Mouse (Mus musculus): ENCODE measurements around the gene Nagpa.
"Not testable (repeated sequence)": the region's sequence is repeated elsewhere in the genome, so short reads cannot be mapped to it uniquely, and the experiment has no call there.

The Nagpa gene

DNA sequence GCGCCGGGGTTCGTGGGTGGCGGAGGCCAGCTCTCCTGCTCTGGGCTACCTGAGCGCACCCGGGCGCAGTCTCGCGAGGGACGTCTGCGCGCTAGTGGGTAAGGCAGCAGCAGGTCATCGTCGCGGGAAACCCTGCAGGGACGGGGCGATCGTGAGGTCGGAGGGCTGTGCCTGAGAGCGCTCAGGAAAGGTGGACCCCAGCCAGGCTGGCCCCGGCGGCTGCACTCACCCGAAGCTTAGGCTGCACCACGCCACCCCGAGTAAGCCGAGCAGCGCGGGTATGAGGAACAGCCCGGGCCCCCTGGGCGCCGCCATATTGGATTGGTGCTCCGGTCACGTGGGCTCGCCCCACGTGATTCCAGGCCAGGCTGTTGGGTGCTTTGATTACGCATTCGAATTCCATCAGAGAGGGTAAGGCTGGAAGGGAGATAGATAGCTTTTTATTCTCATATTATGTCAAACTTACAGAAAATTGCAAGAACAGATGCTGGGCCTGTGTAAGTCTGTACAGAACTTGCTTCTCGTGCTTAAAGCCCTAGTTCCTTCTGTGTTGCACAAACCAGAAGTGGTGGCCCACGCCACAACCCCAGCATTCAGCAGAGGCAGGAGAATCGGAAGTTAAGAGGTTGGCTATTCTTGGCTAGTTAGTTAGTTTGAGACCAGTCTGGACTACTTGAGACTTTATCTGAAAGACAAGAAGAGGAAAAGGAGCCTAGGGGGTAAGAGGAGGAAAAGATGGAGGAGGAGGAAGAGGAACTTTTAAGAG, at the start of gene Nagpa:
TSS of gene Nagpa (minus strand) at position 345 of the 766 bp plus-strand sequence.
- peak; percentile 37 to 80 for DNase-seq (ENCODE audit: low spot score in 2 of 2)

DNA sequence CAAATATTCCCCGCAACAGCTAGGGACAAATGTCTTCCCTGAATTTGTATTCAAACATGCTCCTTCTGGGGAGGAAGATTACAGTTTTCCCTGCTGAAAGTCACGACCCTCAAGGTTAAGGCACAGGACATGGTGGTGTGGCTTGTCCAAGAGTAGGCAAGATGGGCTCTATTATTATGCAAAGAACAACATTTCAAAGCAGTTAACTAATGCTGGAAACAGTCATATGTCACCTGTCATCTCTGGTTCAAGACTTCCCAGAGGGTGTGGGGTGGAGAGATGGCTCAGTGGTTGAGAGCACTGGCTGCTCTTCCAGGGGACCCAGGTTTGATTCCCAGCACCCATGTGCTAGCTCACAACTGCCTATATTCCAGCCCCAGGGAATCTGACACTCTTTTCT, 48.4 kb upstream of the Nagpa start:
- DNase-seq (ENCODE audit: low spot score in 2 of 2) = no peak

DNA sequence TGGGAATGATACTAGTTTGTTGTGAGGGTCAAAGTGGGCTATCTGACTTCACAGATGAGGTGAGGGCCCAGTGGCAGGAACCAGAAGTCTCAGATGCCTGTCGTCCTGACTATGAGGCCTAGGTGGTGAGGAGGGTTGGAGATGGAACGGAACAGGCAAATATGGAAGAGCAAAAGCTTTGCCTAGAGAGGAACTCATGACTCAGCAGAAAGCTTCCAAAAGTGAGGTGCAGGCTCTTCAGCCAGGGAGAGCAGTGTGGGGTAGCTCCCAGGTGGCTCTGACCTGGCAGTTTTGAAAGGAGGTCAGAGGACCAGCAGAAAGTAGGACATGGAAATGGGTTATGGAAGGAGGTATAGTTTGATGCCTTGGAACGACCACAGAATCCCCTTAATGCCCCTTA, 47.1 kb upstream of the Nagpa start:
- no peak for DNase-seq (ENCODE audit: low spot score in 2 of 2)

DNA sequence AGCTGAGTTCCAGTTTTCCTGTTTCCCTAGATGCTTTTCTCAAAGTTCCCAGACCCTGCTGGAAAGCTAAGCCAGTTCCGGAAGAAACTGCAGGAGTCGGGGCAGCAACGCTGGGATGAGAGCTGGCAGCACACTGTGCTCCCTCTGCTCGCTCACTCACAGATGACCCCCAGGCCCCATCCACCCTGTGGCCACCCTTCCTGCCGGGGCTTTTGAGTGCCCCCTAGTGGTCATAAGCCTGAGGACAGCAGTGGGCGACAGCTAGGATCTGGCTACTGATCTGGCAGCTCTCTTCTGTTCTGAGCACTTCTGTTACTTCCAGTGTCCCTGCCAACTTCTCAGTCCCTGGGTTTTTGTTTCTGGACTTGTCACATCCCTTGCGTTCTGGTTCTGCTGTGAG, 40.6 kb upstream of the Nagpa start:
- DNase-seq (ENCODE audit: low spot score in 2 of 2) = peak in 1 of 2 experiments; percentile 57

DNA sequence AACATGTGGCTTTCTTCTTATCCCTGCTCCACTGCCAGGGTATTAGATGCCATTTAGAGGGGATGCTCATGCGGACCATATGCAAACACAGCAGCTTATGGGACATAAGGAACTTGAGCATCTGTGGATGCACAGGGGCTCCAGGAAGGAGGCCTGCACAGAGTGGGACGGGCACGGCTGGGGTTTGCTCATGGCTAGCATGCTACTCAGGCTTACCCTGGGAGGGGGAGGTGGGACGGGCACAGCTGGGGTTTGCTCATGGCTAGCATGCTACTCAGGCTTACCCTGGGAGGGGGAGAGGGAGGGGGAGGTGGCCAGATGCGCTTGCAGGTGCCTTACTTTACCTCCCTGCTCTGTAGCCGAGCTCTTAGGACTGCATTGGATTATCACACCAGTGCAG, 39.1 kb upstream of the Nagpa start:
- no peak for DNase-seq (ENCODE audit: low spot score in 2 of 2)

DNA sequence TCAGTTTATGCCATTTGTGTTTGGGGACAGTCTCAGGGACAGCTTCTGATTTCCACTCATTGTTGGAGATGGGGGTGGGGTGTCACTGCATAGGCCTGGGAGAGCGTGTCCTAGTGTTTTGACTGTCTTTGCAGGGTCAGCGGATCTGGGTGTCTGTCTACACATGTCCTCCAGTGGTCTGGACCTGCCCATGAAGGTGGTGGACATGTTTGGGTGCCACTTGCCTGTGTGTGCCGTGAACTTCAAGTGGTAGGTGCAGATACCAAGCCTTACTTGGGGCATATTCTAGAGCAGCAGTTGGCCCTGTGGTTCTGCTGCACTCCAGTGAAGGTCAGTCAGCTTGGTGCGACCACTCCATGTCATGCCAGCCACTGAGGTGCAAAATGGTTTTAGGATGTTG, 38.5 kb upstream of the Nagpa start:
- no peak for DNase-seq (ENCODE audit: low spot score in 2 of 2)

DNA sequence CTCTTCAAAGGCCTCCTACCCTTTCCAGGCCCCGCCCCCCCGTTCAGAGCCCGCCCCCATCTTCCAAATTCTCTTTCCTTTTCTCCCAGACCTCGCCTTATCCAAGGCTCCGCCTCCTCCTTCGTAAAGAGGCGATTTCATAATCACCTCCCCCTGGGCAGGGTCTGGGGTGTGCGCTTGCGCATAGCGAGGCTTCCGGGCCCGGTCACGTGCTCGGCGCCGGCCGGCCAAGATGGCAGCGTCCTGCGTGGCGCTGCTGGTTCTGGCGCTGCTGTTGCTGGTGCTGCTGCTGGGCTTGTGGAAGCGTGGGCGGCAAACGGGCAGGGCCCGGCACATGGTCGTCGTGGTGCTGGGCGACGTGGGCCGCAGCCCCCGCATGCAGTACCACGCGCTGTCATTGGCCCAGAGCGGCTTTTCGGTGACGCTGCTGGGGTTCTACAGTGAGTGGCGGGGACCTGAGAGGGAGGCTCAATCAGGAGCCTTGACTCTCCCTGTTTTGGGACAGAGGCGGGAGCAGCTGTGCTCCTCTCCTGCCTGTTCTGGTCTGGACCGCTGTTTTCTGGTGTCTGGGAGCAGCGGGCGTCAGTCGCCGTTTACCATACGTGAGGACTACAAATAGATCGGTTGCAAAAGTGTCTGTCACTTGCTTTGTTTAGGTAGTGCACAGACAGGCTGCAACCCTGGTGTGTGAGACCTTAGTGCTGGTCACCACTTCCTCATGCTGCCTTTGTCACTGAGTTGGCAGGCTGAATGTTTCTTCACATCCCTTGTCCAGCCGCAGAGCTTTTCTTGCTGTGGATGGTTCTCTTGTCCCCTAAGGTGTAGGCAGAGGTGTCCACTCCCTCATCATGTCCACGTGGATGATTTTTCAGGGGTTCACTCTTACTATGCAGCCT, 29.9 kb upstream of the Nagpa start, which contains the start of gene Alg1:
TSS of gene Alg1 (plus strand) at position 204 of the 896 bp plus-strand sequence.
- peak; percentile 82 to 94 for DNase-seq (ENCODE audit: low spot score in 2 of 2)

DNA sequence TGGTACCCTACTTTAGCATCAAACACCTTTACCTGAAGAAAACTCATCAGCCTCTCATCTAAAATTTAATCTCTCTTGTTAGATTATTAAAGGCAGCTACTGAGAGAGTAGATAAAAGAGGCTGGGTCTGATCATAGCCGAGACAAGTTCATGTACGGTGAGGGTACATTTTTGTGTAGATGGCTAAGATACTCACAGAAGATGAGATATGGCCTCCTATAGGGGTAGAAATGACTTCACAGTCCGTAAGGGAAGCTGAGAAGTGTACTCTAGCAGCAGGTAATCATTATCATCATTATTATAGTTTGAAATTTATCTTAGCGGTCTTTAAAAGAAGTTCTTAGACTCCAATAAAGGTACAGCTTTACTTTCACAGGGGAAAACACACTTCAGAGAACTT, 29.2 kb upstream of the Nagpa start:
- DNase-seq (ENCODE audit: low spot score in 2 of 2) = no peak

DNA sequence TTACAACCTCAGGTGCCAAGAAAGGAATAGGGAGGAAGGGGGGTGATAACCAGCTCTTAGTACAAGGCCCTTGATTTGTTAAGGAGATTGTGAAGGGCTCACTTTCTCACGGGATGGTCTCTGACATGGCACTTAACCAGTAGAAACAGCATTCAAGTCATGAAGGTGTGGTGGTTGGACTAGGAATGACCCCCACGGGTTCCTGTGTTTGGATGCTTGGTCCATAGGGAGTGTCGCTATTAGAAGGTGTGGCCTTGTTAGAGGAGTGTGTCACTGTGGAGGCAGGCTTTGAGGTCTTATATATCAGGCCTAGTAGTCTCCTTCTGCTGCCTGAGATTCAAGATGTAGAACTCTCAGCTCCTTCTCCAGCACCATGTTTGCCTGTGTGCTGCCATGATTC, 24.3 kb upstream of the Nagpa start:
- not testable (repeated sequence) for DNase-seq (ENCODE audit: low spot score in 2 of 2)

DNA sequence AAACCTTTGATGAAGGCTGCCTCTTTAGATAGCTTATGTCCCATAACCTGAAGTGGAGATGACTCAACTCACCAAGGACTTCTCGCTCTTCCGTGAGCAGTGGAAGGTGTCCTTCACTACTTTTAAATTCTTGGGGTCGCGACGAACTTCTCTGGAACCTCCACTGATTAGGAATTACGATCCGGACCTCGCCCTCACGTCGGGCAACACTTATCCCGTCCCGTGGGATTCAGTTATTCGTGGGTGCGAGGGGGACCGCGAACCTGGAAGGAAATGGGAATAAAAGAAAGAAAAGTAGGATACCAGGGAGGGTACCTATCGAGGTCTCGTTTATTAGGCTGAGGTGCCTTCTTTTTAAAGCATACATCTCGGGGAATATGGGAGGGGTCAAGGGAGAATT, 23.7 kb upstream of the Nagpa start:
- not testable (repeated sequence) for DNase-seq (ENCODE audit: low spot score in 2 of 2)

DNA sequence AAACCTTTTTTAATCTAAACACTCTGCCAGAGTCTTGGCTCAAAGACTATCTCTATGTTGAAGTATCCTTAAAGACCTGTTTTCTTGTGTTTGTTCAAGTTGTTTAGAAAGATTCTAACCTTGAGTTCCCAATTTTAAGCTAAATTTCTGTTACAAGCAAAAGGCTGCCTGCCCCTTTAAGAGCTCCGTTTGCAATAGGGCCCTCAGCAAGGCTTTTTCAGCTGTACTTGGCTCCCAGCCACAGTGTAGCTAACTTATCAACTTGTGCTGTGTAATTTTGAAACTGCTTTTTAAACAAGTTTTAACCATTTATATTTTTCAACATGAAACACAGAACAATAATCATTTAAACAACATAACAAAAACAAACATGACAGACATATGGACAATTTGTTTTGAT, 22.7 kb upstream of the Nagpa start:
- DNase-seq (ENCODE audit: low spot score in 2 of 2) = not testable (repeated sequence)

DNA sequence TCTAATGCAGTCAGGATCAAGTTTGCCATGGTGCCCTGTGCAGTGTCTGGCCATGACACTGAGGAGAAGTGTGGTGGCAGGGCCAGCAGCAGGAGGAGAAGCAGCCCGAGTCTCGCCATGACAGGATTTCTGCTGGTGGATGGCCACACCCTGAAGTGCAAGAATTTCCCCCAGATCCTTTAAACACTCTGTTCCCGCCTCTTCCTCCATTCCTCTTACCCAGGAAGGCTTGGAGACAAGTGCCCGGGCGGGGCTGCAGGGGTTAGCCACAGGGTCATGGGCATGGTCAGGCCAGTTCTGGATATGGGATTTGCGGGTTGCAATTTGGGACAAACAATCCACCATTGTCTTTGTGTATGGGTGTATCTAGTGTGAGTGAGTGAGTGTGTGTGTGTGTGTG, 18.3 kb upstream of the Nagpa start, which contains the start of gene AU021092:
TSS of gene AU021092 (minus strand) at position 160 of the 400 bp plus-strand sequence.
- no peak for DNase-seq (ENCODE audit: low spot score in 2 of 2)

DNA sequence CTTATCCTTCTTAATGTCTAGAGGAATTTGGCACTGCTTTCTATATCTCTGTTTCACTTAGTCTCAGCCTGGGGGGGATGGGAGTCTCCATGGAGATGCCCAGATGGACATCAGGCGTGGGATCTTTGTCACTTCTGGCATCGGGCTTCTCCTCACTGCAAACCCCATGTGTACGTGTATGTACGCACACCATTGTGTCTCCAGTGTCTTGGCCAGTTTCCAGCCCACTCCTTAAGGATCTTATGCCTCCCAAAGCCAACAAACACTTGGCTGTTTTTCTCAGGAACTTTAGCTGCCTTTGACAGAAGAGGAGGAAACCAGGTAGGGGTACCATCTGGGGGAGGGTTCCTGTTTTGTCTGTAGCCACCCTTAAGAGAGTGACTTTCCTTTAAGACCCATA, 17.6 kb upstream of the Nagpa start:
- no peak for DNase-seq (ENCODE audit: low spot score in 2 of 2)

DNA sequence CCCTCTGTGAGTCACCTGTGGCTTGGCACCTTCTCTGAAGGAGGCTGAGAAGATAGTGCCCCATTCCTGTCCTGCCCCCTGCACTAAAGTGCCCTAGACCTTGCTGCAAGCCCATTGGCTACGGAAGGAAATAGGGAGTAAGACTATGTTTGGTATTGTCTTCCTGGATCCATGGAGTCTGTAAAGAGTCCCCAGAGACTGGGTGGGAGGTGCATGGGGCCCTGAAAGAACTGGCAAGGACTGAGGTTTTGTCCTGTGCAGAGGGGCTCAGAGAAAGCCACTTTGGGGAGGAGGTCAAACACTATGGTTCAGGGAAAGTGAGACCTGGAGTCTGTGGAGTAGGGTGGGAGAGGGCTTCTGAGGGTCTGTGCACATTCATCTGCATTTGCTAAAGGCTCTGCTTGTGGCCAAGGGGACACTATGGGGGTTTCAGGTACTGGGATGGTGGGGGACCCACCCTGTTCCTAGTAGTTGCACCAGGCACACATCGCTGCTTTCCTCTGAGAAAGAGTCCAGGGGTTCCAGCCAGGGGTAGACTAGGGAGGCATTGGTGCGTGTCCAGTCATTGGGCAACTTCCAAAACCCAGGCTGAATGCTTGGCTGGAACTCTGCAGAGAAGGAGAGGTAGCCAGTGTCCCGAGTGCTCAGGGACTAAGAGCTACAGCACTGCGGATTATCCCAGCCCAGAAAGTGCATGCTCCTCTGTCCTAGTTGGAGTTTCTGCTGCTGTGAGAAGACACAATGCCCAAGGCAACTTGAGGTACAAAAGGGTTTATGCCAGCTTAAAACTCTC, 13.7 kb upstream of the Nagpa start:
- DNase-seq (ENCODE audit: low spot score in 2 of 2) = no peak

DNA sequence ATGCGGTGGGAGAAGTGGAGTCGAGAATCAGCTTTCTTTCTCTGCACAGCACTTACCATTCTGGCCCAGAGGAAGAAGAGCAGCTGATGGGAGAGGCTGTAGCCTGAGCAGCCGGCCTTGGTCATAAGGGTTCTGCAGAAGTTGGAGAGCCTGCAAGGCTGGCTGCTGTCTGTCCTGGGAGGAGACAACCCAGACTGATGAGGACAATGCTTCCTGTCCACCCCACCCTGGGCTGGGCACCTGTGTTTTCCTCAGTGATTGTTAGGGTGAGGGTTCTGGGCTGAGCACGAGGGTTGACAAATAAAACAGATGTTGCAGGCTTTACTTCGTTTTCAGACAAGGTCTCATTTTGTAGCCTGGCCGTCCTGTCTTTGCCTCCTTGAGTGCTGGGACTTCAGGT, 12.9 kb upstream of the Nagpa start:
- DNase-seq (ENCODE audit: low spot score in 2 of 2) = no peak

DNA sequence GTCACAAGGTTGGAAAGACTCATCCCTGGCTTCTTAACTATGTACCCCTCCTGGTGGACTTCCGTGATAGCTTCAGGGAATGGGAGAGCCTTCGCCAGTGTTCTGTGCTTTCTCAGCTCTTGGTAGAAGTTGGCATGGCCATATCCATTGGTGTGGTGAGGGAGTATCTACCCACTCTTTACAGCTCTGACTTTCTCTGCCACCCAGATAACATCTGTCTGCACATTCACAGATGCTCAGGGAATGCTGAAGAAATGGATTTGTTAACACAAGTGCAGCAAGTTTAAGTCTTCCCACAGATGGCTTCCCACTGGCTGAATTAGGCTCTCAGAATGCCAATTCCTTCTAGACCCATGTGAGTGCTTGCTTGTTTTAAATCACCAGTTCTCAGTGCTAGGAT, 10.3 kb upstream of the Nagpa start:
- peak in 1 of 2 experiments; percentile 24 for DNase-seq (ENCODE audit: low spot score in 2 of 2)

DNA sequence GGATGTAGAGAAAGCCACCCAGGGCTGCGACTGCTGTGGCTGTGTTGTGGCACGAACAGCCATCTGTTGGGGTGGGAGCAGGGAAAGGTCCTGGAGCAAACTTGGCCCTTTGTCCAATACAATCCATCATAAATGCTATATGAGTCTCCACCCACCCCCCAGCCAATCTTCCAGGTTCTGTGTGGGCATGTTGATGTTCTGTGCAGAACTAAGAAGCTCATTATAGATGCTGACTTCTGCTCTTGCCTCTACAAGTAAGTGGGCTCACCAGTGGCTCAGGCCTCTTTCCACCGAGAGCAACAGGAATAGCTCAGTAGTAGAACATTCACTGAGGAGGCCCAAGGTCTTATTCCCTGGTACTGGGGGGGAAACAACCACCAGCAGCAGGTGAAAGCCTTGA, 8.3 kb upstream of the Nagpa start:
- DNase-seq (ENCODE audit: low spot score in 2 of 2) = peak in 1 of 2 experiments; percentile 35

DNA sequence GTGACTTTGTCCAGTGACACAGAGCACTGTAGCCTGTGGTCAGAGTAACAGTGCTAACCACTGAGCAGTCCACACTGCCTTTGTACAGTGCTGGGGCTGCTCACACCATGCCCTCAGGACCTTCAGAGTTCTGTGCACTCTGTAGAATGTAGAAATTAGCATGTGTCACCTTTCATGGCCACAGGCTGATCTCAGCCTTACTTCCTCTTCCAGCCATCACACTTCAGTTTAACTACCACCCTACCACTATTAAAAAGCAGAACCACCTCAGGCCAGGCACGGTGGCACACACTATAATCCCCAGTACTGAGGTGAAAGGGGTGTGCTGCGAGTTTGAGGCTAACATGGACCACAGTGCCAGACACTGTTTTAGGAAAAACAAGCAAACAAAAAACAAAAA, 6.6 kb upstream of the Nagpa start:
- DNase-seq (ENCODE audit: low spot score in 2 of 2) = no peak

DNA sequence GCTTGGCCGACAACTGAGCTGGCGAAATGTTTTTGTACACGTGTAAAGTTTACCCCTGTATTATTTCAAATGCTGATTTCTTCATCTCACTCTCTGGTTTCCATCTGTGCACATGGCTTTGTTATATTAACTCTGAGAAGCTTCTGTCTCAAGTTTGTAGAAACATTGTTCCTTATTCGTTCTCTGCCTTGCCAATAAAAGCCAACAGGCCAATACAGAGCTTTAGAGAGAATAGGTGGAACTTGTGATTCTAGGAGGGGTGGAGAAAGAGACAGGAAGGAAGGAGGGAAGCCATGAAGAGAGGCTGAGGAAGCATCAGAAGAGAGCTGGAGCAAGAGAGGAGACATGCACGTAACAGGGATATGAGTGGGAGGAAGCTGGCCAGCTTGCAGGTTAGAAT, 2.2 kb upstream of the Nagpa start:
- no peak for DNase-seq (ENCODE audit: low spot score in 2 of 2)

DNA sequence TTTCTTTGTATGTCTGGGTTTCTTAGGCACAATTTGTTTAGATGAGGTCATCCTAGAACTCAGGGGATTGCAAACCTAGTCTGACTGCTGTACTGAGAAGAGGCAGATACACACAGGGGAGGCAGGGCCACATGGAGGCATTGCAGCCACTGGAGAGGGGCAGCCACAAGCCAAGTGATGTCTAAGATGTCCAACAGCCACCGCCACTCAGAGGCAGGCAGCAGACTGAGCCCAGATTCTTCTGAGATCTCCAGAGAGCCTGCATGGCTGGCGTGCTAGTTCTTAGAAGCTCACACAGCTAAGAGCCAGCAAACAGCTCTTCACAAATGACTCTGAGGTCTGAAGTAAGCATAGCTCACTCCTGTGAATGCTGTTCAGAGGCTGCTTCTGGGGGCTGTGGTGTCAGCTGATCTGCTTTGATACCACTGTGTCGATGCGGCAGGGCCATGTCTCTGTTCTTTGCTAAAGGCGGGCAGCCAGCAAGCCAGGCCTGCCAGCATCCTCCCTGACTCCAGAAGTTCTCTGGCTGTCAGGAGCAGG, 1.7 kb upstream of the Nagpa start:
- DNase-seq (ENCODE audit: low spot score in 2 of 2) = no peak

DNA sequence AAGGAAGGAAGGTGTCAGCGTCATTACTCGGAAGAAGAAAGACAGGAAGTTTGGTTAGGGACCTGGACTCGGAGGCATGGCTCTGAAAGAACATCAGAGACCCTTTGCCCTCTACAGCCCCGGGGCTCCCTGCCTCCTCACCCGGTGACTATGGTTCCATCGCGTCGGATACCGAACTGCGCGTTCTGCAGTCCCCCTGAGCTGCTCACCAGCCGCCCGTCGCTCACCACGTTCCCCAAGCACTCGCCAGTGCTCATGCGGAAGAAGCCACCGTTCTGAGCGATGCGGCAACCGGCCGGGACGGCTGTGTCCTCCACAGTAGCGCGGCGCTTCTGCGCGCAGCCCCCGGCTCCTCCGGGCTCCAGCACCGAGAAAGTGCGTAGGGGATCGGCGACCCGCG, 612 bp downstream of the Nagpa start:
- DNase-seq (ENCODE audit: low spot score in 2 of 2) = no peak

DNA sequence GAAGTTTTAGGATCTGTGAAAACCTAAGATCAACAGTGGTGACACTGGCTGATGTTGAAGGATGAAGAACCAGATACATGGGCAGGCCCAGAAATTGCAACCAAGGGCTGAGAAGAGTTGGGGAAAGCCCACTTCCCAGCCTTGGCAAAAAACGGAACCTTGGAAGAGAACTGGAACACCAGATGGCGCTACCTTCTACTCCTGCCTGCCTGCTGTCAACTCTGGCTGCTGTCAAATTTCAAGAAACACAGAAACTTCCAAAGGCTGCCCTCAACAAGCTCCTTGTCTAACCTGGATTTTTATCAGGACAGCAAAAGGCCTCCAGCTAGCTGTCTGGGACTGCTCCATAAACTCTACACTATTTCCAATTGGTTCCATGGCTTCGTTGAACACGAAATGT, 1.1 kb downstream of the Nagpa start:
- DNase-seq (ENCODE audit: low spot score in 2 of 2) = peak in 1 of 2 experiments; percentile 58
